In the genomic region with DNA sequence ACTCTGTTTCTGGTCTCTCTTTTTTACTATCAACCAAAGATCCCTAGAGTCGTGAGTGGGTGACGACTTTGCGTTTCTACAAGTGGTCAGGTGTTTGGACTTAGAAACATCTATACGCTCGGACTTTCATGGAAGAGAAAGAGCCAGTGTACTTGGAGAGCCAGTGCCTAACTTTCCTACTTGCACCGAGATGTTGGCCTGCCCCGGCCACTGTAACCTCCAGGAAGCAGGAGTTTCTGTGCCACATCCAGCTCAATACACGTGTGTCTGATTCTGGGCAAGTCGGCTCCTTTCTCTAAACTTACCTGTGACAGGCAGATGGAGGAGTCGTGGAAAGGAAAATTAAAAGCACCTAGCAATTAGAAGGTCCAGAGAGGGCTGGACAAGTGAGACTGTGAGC, we compare ENCODE assay signal across 8 mouse cellular contexts. TPM values are rescaled to one million over a fixed set of nuclear protein-coding genes. Genes with fewer than 3 reads are reported as not detected.
A peak's percentile ranks its signal among the peaks of the same experiment; 100 is the strongest.
DNase-seq lines count a peak whose midpoint lies in the region; ATAC-seq and TF ChIP-seq lines count a peak whose summit lies in the region.

A gene (plus strand): TSS at position 301 of the 400 bp plus-strand sequence.

- WGBS in neural tube, embryonic 11.5 days = 6% methylated on average over 10 of the region's 10 CpGs
- WGBS in intestine, postnatal 0 days = 7% methylated on average over 10 of the region's 10 CpGs
- 8% methylated on average over 10 of the region's 10 CpGs for WGBS in stomach, embryonic 14.5 days

- no peak for DNase-seq in neural tube, embryonic 11.5 days (ENCODE audit: low spot score)
- DNase-seq in neural tube, embryonic 10.5 days (ENCODE audit: extremely low spot score, low spot score) = no peak
- no peak for DNase-seq in gastrocnemius, adult 8-10 months (ENCODE audit: low spot score in 2 of 2)
- DNase-seq in layer of hippocampus, adult 9-11 months = no peak
- DNase-seq in urinary bladder, postnatal 14 days (ENCODE audit: low spot score) = no peak
- no peak for DNase-seq in layer of hippocampus, postnatal 25 days (ENCODE audit: extremely low spot score in 1 of 2, low spot score in 1 of 2)

- no peaks in the 10 kb centered on the region for H3K9me3 ChIP-seq in neural tube, embryonic 11.5 days (ENCODE audit: control insufficient read depth, low read length)
- H3K9me3 ChIP-seq in intestine, postnatal 0 days (ENCODE audit: control insufficient read depth) = no peaks in the 10 kb centered on the region
- H3K9me3 ChIP-seq in stomach, embryonic 14.5 days (ENCODE audit: control insufficient read depth, low read depth, low read length) = no peaks in the 10 kb centered on the region

- no peak for ATAC-seq in neural tube, embryonic 11.5 days (ENCODE audit: insufficient read depth, low FRiP score, low TSS enrichment)
- ATAC-seq in intestine, postnatal 0 days = no peak
- no peak for ATAC-seq in stomach, embryonic 14.5 days (ENCODE audit: insufficient number of reproducible peaks, insufficient read depth, low FRiP score, low read depth)

- peaks cover 96% of the 10 kb centered on the region for H3K27me3 ChIP-seq in neural tube, embryonic 11.5 days (ENCODE audit: control insufficient read depth, insufficient read depth, low read length)
- H3K27me3 ChIP-seq in intestine, postnatal 0 days (replicated peaks; ENCODE audit: control insufficient read depth, insufficient read depth, low read length) = peaks cover 73% of the 10 kb centered on the region
- peaks cover 67% of the 10 kb centered on the region for H3K27me3 ChIP-seq in stomach, embryonic 14.5 days (ENCODE audit: control insufficient read depth, insufficient read depth, low read length)

- no peak within 1 kb of the TSS for H3K27ac ChIP-seq in neural tube, embryonic 11.5 days (ENCODE audit: low read depth, low read length)
- no peak within 1 kb of the TSS for H3K27ac ChIP-seq in intestine, postnatal 0 days (ENCODE audit: low read depth, low read length)
- no peak within 1 kb of the TSS for H3K27ac ChIP-seq in stomach, embryonic 14.5 days (ENCODE audit: low read length)

- H3K36me3 ChIP-seq in neural tube, embryonic 11.5 days (ENCODE audit: control insufficient read depth, insufficient read depth, low read length) = no peaks in the 10 kb centered on the region
- no peaks in the 10 kb centered on the region for H3K36me3 ChIP-seq in intestine, postnatal 0 days (ENCODE audit: control insufficient read depth, insufficient read depth)
- no peaks in the 10 kb centered on the region for H3K36me3 ChIP-seq in stomach, embryonic 14.5 days (ENCODE audit: control insufficient read depth, insufficient read depth, low read length)

- peak within 1 kb of the TSS; percentile 36 for H3K4me3 ChIP-seq in neural tube, embryonic 11.5 days (ENCODE audit: low read depth, low read length)
- H3K4me3 ChIP-seq in intestine, postnatal 0 days (ENCODE audit: low read depth, low read length) = peak within 1 kb of the TSS; percentile 39
- peak within 1 kb of the TSS; percentile 34 for H3K4me3 ChIP-seq in stomach, embryonic 14.5 days (ENCODE audit: low read depth, low read length)

- H3K4me2 ChIP-seq in neural tube, embryonic 11.5 days (ENCODE audit: low read depth) = peak within 1 kb of the TSS; percentile 63
- H3K4me2 ChIP-seq in intestine, postnatal 0 days (replicated peaks; ENCODE audit: low read depth) = peak within 1 kb of the TSS; percentile 83
- peak within 1 kb of the TSS; percentile 63 for H3K4me2 ChIP-seq in stomach, embryonic 14.5 days (replicated peaks; ENCODE audit: low read depth, low read length)

- no peak for TF ChIP-seq CTCF in intestine, postnatal 0 days (IDR thresholded peaks at IDR 0.05; ENCODE audit: low read depth)

- 0 out of 2 replicates have a peak, but pooled peaks cover 2% of the 10 kb centered on the region for H3K4me1 ChIP-seq in neural tube, embryonic 11.5 days (ENCODE audit: control insufficient read depth, insufficient read depth, low read length)
- H3K4me1 ChIP-seq in intestine, postnatal 0 days (replicated peaks; ENCODE audit: control insufficient read depth, insufficient read depth, low read length) = peaks cover 9% of the 10 kb centered on the region
- peaks cover 17% of the 10 kb centered on the region; the same call in 1 of the 2 replicates for H3K4me1 ChIP-seq in stomach, embryonic 14.5 days (ENCODE audit: control insufficient read depth, insufficient read depth, low read length)

- peak within 1 kb of the TSS; percentile 53 for H3K9ac ChIP-seq in neural tube, embryonic 11.5 days (ENCODE audit: low read length)
- peak within 1 kb of the TSS; percentile 11; the same call in 1 of the 2 replicates for H3K9ac ChIP-seq in intestine, postnatal 0 days (ENCODE audit: low read depth, low read length)
- H3K9ac ChIP-seq in stomach, embryonic 14.5 days (replicated peaks; ENCODE audit: low read depth, low read length) = peak within 1 kb of the TSS; percentile 21; the same call in 1 of the 2 replicates

RNA-seq across cellular contexts. Expression of the gene that starts here (rescaled TPM):
- polyA plus RNA-seq in neural tube, embryonic 11.5 days (2014; fragmentation: Nextera tagmentation; extraction: Ambion mirVana) = 2.7 and 3.5 TPM in 2 replicates
- 10 to 100 TPM; 30.0 to 40.5 (median 34.4) TPM for total RNA-seq in gastrocnemius, adult 8-10 months (2022)
- 0.76 and 0.90 TPM in 2 replicates for polyA plus RNA-seq in intestine, postnatal 0 days (2015; fragmentation: Nextera tagmentation; extraction: Ambion mirVana)
- 1.9 and 2.0 TPM in 2 replicates for polyA plus RNA-seq in stomach, embryonic 14.5 days (2014; fragmentation: Nextera tagmentation; extraction: Ambion mirVana)
- total RNA-seq in layer of hippocampus, postnatal 25 days (2021) = 1 to 10 TPM; 6.8 to 7.8 TPM
